Mouse (Mus musculus): Measurements from ENCODE around the gene Ptprcap. TPM values are rescaled to one million over a fixed set of nuclear protein-coding genes. Genes with fewer than 3 reads are reported as not detected.
A peak's percentile ranks its signal among the peaks of the same experiment; 100 is the strongest.

Gene Ptprcap
- polyA plus RNA-seq, 1 experiment from 2014 or later = 1.4 TPM

GRCm38 (mm10) chr19:4140147-4140546 lies 13.3 kb upstream of the Ptprcap start:
- no peaks in the 10 kb centered on the region for H3K9me3 ChIP-seq
- no peak overlapping the region for H3K4me2 ChIP-seq
- 78% methylated on average over 6 of the region's 6 CpGs for WGBS
- no peak for ATAC-seq (ENCODE audit: insufficient number of reproducible peaks, insufficient read depth, low FRiP score, low TSS enrichment, low read depth)
- no peak overlapping the region for H3K9ac ChIP-seq (replicated peaks)
- no peak overlapping the region for H3K27ac ChIP-seq
- H3K4me1 ChIP-seq (replicated peaks) = no peaks in the 10 kb centered on the region
- H3K4me3 ChIP-seq (replicated peaks) = no peak overlapping the region
- H3K36me3 ChIP-seq = no peaks in the 10 kb centered on the region
- H3K27me3 ChIP-seq = no peaks in the 10 kb centered on the region

GRCm38 (mm10) chr19:4142416-4143173 lies 10.8 kb upstream of the Ptprcap start:
- H3K4me3 ChIP-seq (replicated peaks) = no peak overlapping the region
- WGBS = 91% methylated on average over 18 of the region's 18 CpGs
- no peak overlapping the region for H3K27ac ChIP-seq
- H3K36me3 ChIP-seq = no peaks in the 10 kb centered on the region
- H3K9me3 ChIP-seq = 0 out of 2 replicates have a peak, but pooled peaks cover 4% of the 10 kb centered on the region
- ATAC-seq (ENCODE audit: insufficient number of reproducible peaks, insufficient read depth, low FRiP score, low TSS enrichment, low read depth) = no peak
- H3K27me3 ChIP-seq = no peaks in the 10 kb centered on the region
- H3K4me1 ChIP-seq (replicated peaks) = 0 out of 2 replicates have a peak, but pooled peaks cover under 1% of the 10 kb centered on the region
- H3K4me2 ChIP-seq = no peak overlapping the region
- no peak overlapping the region for H3K9ac ChIP-seq (replicated peaks)

GRCm38 (mm10) chr19:4143759-4144268 lies 9.6 kb upstream of the Ptprcap start, which contains the start of gene Cabp4:
Gene Cabp4 (minus strand): TSS chr19:4144033.
- H3K36me3 ChIP-seq = no peaks in the 10 kb centered on the region
- 81% methylated on average over 7 of the region's 7 CpGs for WGBS
- H3K27ac ChIP-seq = no peak within 1 kb of the TSS
- peaks cover 7% of the 10 kb centered on the region; the same call in 1 of the 2 replicates for H3K4me1 ChIP-seq (replicated peaks)
- ATAC-seq (ENCODE audit: insufficient number of reproducible peaks, insufficient read depth, low FRiP score, low TSS enrichment, low read depth) = no peak
- no peak within 1 kb of the TSS for H3K4me3 ChIP-seq (replicated peaks)
- H3K4me2 ChIP-seq = no peak within 1 kb of the TSS
- 0 out of 2 replicates have a peak, but pooled peaks cover 4% of the 10 kb centered on the region for H3K9me3 ChIP-seq
- H3K9ac ChIP-seq (replicated peaks) = no peak within 1 kb of the TSS
- no peaks in the 10 kb centered on the region for H3K27me3 ChIP-seq

GRCm38 (mm10) chr19:4144550-4145498 lies 8.6 kb upstream of the Ptprcap start:
- Histone ChIP-seq H3K27ac (no peak overlapping the region), H3K4me3 (replicated peaks) (no peak overlapping the region), H3K9me3 (0 out of 2 replicates have a peak, but pooled peaks cover 4% of the 10 kb centered on the region), H3K36me3 (peaks cover under 1% of the 10 kb centered on the region; the same call in 1 of the 2 replicates), H3K4me2 (no peak overlapping the region), H3K4me1 (replicated peaks) (peaks cover 17% of the 10 kb centered on the region), H3K27me3 (no peaks in the 10 kb centered on the region), H3K9ac (replicated peaks) (no peak overlapping the region)
- 78% methylated on average over 16 of the region's 16 CpGs for whole genome bisulfite sequencing
- no peak for ATAC-seq (ENCODE audit: insufficient number of reproducible peaks, insufficient read depth, low FRiP score, low TSS enrichment, low read depth)

- peaks cover 18% of the 10 kb centered on the region for H3K4me1 ChIP-seq (replicated peaks)
- WGBS = 91% methylated on average over 5 of the region's 5 CpGs
- H3K27me3 ChIP-seq = no peaks in the 10 kb centered on the region
- 0 out of 2 replicates have a peak, but pooled peaks cover 4% of the 10 kb centered on the region for H3K9me3 ChIP-seq
- no peak overlapping the region for H3K4me2 ChIP-seq
- H3K4me3 ChIP-seq (replicated peaks) = no peak overlapping the region
- ATAC-seq (ENCODE audit: insufficient number of reproducible peaks, insufficient read depth, low FRiP score, low TSS enrichment, low read depth) = no peak
- no peak overlapping the region for H3K9ac ChIP-seq (replicated peaks)
- peaks cover 11% of the 10 kb centered on the region for H3K36me3 ChIP-seq
- H3K27ac ChIP-seq = no peak overlapping the region
Observed at GRCm38 (mm10) chr19:4145936-4146335, 7.5 kb upstream of the Ptprcap start.

- H3K4me1 ChIP-seq (replicated peaks) = peaks cover 18% of the 10 kb centered on the region
- no peak overlapping the region for H3K4me3 ChIP-seq (replicated peaks)
- WGBS = 63% methylated on average over 12 of the region's 12 CpGs
- no peaks in the 10 kb centered on the region for H3K27me3 ChIP-seq
- peaks cover 17% of the 10 kb centered on the region for H3K36me3 ChIP-seq
- no peak overlapping the region for H3K27ac ChIP-seq
- no peak for ATAC-seq (ENCODE audit: insufficient number of reproducible peaks, insufficient read depth, low FRiP score, low TSS enrichment, low read depth)
- H3K9me3 ChIP-seq = 0 out of 2 replicates have a peak, but pooled peaks cover 4% of the 10 kb centered on the region
- no peak overlapping the region for H3K4me2 ChIP-seq
- no peak overlapping the region for H3K9ac ChIP-seq (replicated peaks)
Observed at GRCm38 (mm10) chr19:4146366-4147021, 6.9 kb upstream of the Ptprcap start.

- H3K4me1 ChIP-seq (replicated peaks) = peaks cover 18% of the 10 kb centered on the region
- WGBS = 59% methylated on average over 3 of the region's 3 CpGs
- H3K9me3 ChIP-seq = 0 out of 2 replicates have a peak, but pooled peaks cover 4% of the 10 kb centered on the region
- H3K4me2 ChIP-seq = no peak overlapping the region
- H3K27ac ChIP-seq = no peak overlapping the region
- H3K9ac ChIP-seq (replicated peaks) = no peak overlapping the region
- peaks cover 22% of the 10 kb centered on the region for H3K36me3 ChIP-seq
- H3K27me3 ChIP-seq = no peaks in the 10 kb centered on the region
- no peak for ATAC-seq (ENCODE audit: insufficient number of reproducible peaks, insufficient read depth, low FRiP score, low TSS enrichment, low read depth)
- H3K4me3 ChIP-seq (replicated peaks) = no peak overlapping the region
Observed at GRCm38 (mm10) chr19:4147022-4147405, 6.4 kb upstream of the Ptprcap start.

GRCm38 (mm10) chr19:4147782-4148490 lies 5.5 kb upstream of the Ptprcap start:
- peak overlapping the region; percentile 56; the same call in 1 of the 2 replicates for H3K27ac ChIP-seq
- peak overlapping the region; percentile 92 for H3K4me3 ChIP-seq (replicated peaks)
- peaks cover 31% of the 10 kb centered on the region for H3K36me3 ChIP-seq
- H3K4me1 ChIP-seq (replicated peaks) = peaks cover 18% of the 10 kb centered on the region
- H3K9me3 ChIP-seq = 0 out of 2 replicates have a peak, but pooled peaks cover 4% of the 10 kb centered on the region
- ATAC-seq (ENCODE audit: insufficient number of reproducible peaks, insufficient read depth, low FRiP score, low TSS enrichment, low read depth) = no peak; the same call in 1 of the 2 replicates
- 38% methylated on average over 9 of the region's 9 CpGs for WGBS
- peak overlapping the region; percentile 93 for H3K4me2 ChIP-seq
- H3K27me3 ChIP-seq = no peaks in the 10 kb centered on the region
- peak overlapping the region; percentile 81 for H3K9ac ChIP-seq (replicated peaks)

GRCm38 (mm10) chr19:4148491-4148806 lies 5.0 kb upstream of the Ptprcap start, which contains the start of gene Coro1b:
Gene Coro1b (plus strand): TSS chr19:4148619.
- H3K9ac ChIP-seq (replicated peaks) = peak within 1 kb of the TSS; percentile 81
- peak within 1 kb of the TSS; percentile 93 for H3K4me2 ChIP-seq
- H3K36me3 ChIP-seq = peaks cover 36% of the 10 kb centered on the region
- peak; percentile 93 for ATAC-seq (ENCODE audit: insufficient number of reproducible peaks, insufficient read depth, low FRiP score, low TSS enrichment, low read depth)
- H3K27me3 ChIP-seq = no peaks in the 10 kb centered on the region
- H3K27ac ChIP-seq = peak within 1 kb of the TSS; percentile 73; the same call in 1 of the 2 replicates
- H3K9me3 ChIP-seq = 0 out of 2 replicates have a peak, but pooled peaks cover 4% of the 10 kb centered on the region
- peak within 1 kb of the TSS; percentile 92 for H3K4me3 ChIP-seq (replicated peaks)
- WGBS = under 1% methylated on average over 33 of the region's 33 CpGs
- H3K4me1 ChIP-seq (replicated peaks) = peaks cover 18% of the 10 kb centered on the region

- ATAC-seq (ENCODE audit: insufficient number of reproducible peaks, insufficient read depth, low FRiP score, low TSS enrichment, low read depth) = no peak
- Histone ChIP-seq H3K4me1 (replicated peaks) (peaks cover 18% of the 10 kb centered on the region), H3K4me2 (peak overlapping the region; percentile 93), H3K27me3 (no peaks in the 10 kb centered on the region), H3K27ac (peak overlapping the region; percentile 73; the same call in 1 of the 2 replicates), H3K9ac (replicated peaks) (peak overlapping the region; percentile 81), H3K9me3 (0 out of 2 replicates have a peak, but pooled peaks cover 4% of the 10 kb centered on the region), H3K4me3 (replicated peaks) (peak overlapping the region; percentile 92), H3K36me3 (peaks cover 39% of the 10 kb centered on the region)
- WGBS = 7% methylated on average over 8 of the region's 8 CpGs
Observed at GRCm38 (mm10) chr19:4148819-4149218, 4.6 kb upstream of the Ptprcap start.
